Mouse (Mus musculus): ENCODE results near the gene Jag2.

The Jag2 gene

DNA sequence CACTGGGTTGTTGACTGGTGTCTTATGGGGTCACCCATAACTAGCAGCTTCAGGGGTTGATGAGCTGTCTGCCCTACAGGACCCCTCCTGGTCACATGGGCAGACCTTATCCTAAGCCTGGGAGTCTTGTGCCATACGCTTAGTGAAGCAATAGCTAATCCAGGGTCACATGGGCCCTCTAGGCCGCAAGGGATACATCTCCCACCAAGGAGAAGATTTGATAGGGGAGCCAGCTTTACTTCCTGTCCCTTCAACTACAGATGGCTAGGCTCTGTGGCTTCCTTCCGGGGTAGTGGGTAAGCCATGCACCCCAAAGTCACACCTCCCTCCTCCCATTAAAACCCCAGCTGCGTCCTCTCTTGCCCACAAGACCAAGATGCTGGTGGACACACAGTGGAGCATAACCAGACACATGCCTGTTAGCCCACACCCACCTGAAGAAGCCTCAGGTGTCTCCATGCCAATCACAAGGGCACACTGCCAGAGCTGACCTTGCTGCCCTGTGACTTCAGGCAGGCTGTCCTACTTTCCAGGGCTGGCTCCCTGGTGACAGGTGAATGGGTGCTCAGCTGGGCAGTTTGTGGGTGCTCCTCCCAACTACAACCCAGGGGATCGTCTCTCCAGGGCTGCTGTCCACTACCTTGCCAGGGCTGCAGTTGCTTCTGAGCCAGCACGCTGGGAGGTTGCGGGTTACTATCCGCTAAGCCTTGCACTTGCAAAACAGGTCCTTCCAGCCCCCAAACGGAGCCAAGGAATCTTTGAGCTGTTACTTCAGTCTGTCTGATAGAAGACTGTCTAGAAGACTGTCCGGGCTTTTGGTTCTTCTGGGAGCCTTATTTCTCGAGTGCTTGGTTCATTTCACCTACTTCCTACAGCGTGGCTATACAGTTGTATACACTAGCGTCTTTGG is 61.1 kb downstream of the Jag2 start, which contains the start of gene Gpr132:
TSS of gene Gpr132 (minus strand) at position 51 of the 910 bp plus-strand sequence.
- DNase-seq (ENCODE audit: low read depth, low spot score), result no peak

DNA sequence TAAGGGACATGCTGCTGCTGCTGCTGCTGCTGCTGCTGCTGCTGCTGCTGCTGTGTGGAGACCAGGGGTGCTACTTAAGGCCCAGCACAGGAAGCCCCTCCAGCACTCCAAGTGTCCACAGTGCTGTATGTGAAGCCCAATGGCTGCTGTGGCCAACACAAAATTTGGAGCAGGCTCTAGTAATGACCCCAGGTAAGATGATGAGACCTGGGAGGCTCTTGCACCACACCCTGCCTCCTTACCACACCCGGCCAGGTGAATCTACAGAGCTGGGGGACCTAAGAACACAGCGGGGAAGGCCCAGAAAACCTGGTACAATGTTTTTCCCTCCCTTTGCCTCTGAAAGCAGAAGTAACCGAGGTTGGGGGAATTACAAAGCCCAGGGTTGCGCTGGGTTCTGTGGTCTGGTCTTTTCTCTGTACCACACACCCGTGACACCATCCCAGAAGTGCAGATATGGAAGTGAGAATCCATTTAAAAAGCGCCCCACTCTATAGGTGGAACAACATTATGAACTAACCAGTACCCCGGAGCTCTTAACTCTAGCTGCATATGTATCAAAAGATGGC is 62.4 kb downstream of the Jag2 start:
- DNase-seq (ENCODE audit: low read depth, low spot score), result no peak

DNA sequence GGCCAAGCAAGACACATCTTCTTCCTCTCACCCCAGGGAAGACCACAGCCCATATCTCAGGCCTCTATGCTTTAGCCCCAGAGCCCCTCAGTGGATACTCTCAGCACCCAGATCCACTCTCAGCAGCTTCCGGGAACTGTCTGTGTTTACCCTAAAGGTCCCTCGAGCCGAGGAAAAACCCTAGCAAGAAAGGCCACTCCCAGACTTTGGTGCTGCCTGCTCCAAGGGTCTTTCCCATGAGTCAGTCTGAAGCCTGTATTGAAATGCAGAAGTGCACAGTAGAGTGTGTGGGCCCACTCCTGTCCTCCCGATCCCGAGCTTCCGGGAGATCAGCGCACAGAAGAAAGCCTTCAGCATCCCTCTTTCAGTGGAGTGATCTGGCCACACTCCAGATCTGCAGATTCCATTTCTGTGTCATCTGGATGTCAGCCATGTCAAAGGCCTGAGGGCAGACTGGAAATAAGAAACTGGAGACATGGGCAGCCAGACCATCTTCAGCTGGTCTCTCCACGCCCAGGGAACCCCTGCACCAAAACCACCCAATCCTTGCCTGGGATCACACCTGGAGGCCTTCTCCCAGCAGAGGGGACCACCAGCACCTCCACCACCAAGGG is 63.0 kb downstream of the Jag2 start:
- DNase-seq (ENCODE audit: low read depth, low spot score), result no peak

DNA sequence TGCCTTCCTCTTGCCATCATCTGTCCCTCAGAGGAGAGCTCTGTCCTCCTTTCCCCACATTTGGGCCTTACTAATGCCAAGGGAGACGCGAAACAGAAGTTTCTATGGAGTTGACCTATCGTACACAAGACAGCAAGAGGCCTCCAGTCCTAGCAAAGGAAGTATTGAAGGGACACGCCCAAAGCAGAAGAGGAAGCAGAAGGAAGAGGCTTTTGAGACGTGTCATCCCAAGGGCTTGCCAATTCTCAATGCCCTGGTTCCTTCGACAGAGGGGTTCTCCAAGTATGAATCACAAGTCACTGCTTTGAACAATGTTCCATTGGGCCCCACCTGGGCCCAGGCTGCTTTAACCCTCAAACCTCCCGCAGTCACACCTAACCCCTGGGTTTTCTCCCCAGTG is 64.8 kb downstream of the Jag2 start:
- DNase-seq (ENCODE audit: low read depth, low spot score), result no peak

DNA sequence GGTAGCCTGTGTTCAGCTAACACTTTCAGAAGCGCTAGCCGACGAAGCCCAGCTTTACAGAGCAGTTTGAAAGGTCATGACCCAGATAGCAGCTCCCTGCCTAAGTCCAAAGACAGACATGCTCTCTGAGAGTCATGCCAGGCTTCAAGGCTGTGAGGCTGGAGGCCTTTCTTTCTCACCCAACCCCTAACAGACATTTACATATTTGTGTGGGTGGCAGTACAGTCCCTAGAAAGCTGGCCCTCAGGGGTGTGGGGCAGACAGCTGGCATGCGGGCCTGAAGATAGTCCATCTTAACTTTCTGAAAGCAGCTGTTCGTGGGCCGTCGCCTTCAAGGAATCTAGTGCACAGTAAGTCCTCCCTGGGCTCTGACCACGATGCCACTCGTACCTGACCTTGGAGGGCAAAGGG is 67.7 kb downstream of the Jag2 start:
- DNase-seq (ENCODE audit: low read depth, low spot score), result no peak

DNA sequence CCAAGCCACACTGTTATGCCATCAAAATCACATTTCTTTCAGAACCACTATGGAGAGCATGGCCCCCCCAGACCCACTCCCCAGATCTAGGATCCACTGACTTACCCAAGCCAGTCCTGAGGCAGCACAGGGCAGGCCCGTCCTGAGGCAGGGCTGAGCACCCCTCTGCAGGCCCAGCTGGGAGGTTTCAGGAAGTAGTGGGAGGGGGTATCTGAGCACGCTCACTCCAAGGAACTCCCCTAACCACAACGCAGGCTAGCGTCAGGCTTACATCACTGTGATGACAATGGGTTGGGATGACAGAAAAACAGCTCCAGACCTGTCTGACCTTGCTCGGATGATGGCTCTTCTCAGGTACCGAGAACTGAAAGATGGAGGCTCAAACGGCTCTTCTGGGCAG is 68.8 kb downstream of the Jag2 start:
- DNase-seq (ENCODE audit: low read depth, low spot score), result no peak

DNA sequence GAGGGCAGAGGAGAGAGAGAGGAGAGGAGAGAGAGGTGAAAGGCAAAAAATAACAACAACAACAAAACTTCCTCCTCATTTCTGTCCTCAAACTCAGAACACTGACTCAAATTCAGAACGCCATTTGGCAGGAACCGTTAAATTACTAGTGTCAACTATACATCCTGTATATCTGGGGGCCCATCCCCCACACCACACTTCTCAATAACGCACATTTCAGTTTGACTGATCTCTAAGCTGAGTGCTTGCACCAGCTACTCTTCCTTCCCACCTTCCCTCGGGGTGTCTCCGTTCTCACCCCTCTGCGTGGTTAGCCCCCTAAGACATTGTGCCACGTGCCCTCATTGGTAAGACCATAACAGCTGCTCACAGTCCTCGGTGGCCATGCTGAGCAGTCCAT is 69.6 kb downstream of the Jag2 start:
- no peak for DNase-seq (ENCODE audit: low read depth, low spot score)

DNA sequence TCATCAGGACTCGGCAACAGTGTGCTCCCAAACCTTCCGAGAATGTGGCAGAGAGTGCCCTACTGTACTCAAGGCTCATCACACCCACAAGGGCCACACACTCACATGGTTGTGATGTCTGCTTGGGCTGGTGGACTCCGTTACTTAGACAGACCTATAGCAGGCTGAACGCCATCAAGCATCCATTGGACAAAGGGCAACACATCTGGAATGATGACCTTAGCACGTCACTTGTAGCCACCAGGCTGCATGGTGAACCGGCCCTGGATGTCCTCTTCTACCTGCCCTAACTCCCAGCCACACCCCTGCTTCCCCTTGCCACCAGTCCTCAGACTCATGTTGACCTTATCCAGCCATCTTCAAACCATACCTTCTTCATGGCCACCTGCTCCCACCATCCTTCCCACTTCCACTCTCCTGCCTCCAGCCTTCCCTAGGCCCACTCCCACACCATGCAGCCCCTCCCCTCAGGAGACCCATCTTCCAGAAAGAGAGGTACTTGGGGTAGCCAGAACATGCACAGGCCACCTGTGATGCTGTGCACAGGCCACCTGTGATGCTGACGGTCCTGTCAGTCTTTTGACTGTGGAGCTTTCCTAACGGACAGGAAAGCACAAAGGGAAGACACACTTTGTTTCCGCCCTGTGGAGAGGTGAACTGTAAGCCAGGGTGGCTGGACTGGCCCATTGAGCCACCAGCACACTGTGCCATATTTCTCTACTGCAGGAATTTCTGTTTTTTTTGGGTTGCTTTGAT is 70.8 kb downstream of the Jag2 start:
- DNase-seq (ENCODE audit: low read depth, low spot score), result no peak
